Mouse (Mus musculus) lung, embryonic 15.5 days (tissue): ENCODE measurements around the gene B4galt2. TPM values are rescaled to one million over a fixed set of nuclear protein-coding genes. Genes with fewer than 3 reads are reported as not detected.

Experiments used
- ATAC-seq: fragments of 200-750 bp; cut with Nextera tagmentation; 2 replicates; pipeline ENCODE4 v1.8.0; 2017; ENCODE audit warnings: moderate number of reproducible peaks, borderline replicate concordance; ENCODE audit not compliant: low FRiP score, low TSS enrichment; ENCODE audit errors: extremely low read depth
- H3K27ac ChIP-seq: fragments of 300-500 bp; sonication (generic); 2 replicates; pipeline ENCODE4 v1.5.1; 2015; ENCODE audit warnings: moderate library complexity, mild to moderate bottlenecking, inconsistent platforms
- H3K27me3 ChIP-seq: fragments of 300-500 bp; sonication (generic); 2 replicates; pipeline ENCODE4 v1.6.1; 2015; ENCODE audit warnings: inconsistent platforms
- H3K36me3 ChIP-seq: fragments of 300-500 bp; sonication (generic); 2 replicates; pipeline ENCODE4 v1.6.1; 2015; ENCODE audit warnings: inconsistent platforms
- H3K4me1 ChIP-seq: fragments of 300-500 bp; sonication (generic); 2 replicates; pipeline ENCODE4 v1.6.1; 2015; ENCODE audit warnings: inconsistent platforms
- H3K4me2 ChIP-seq: fragments of 300-500 bp; sonication (generic); 2 replicates; pipeline ENCODE4 v1.6.1; 2015; ENCODE audit warnings: inconsistent platforms, mild to moderate bottlenecking, moderate library complexity
- H3K4me3 ChIP-seq: fragments of 300-500 bp; sonication (generic); 2 replicates; pipeline ENCODE4 v1.5.1; 2015; ENCODE audit warnings: mild to moderate bottlenecking, inconsistent platforms
- H3K9ac ChIP-seq: fragments of 300-500 bp; sonication (generic); 2 replicates; pipeline ENCODE4 v1.6.1; 2015; ENCODE audit warnings: inconsistent platforms
- H3K9me3 ChIP-seq: fragments of 300-500 bp; sonication (generic); 2 replicates; pipeline ENCODE4 v1.6.1; 2016; ENCODE audit warnings: inconsistent platforms
- WGBS: fragments of 180-500 bp; shearing (Covaris S2); methylation state at CpG from one replicate; pipeline ENCODE4 v1.1.7; 2015; 5-methylcytosine and 5-hydroxymethylcytosine counted together
- polyA plus RNA-seq: library from polyadenylated mRNA; unstranded; fragments of >200 nt; fragmentation: Nextera tagmentation; extraction: Ambion mirVana; gene quantifications from 2 replicates; pipeline ENCODE4 v1.2.1, GENCODE M21; 2015

Gene B4galt2
- polyA plus RNA-seq, 1 experiment from 2014 or later: 16.5 TPM

- Histone ChIP-seq H3K9ac (no peak overlapping the region), H3K9me3 (no peaks in the 10 kb centered on the region), H3K4me1 (peaks cover 9% of the 10 kb centered on the region; the same call in 1 of the 2 replicates), H3K4me3 (no peak overlapping the region), H3K36me3 (no peaks in the 10 kb centered on the region), H3K27ac (no peak overlapping the region), H3K4me2 (no peak overlapping the region), H3K27me3 (no peaks in the 10 kb centered on the region)
- no peak for ATAC-seq
- 87% methylated on average over 11 of the region's 11 CpGs for WGBS
Observed at GRCm38 (mm10) chr4:117845316-117845715, 38.0 kb downstream of the B4galt2 start.

DNA sequence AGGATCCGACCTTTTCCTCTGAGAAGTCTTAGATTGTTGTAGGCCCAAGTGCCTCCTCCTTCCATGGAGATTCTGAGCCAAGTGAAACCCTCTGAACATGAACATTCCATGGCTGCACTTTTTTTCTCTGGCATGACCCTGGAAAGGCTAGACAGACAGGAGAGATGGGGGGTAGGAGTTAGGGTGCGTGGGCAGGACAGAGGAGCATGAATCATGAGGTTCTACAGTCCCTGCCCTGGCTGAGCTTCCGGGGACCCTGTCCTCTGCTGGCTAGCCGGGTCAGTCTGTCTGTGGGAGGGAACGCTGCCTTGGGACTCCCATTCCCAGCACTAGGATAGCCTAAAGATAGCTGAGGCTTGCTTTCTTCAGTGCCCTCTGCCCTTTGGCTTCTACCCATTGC lies 38.8 kb downstream of the B4galt2 start:
- no peak for ATAC-seq
- Histone ChIP-seq H3K9me3 (no peaks in the 10 kb centered on the region), H3K36me3 (no peaks in the 10 kb centered on the region), H3K4me2 (no peak overlapping the region), H3K27me3 (no peaks in the 10 kb centered on the region), H3K4me3 (no peak overlapping the region), H3K4me1 (peaks cover 10% of the 10 kb centered on the region; the same call in 1 of the 2 replicates), H3K9ac (no peak overlapping the region), H3K27ac (no peak overlapping the region)
- WGBS: 80% methylated on average over 5 of the region's 5 CpGs

GRCm38 (mm10) chr4:117843101-117843500 lies 40.2 kb downstream of the B4galt2 start:
- Histone ChIP-seq H3K9me3 (no peaks in the 10 kb centered on the region), H3K9ac (no peak overlapping the region), H3K27ac (no peak overlapping the region), H3K36me3 (no peaks in the 10 kb centered on the region), H3K4me2 (no peak overlapping the region), H3K4me3 (no peak overlapping the region), H3K27me3 (no peaks in the 10 kb centered on the region), H3K4me1 (peaks cover 10% of the 10 kb centered on the region; the same call in 1 of the 2 replicates)
- WGBS: 85% methylated on average over 5 of the region's 5 CpGs
- no peak for ATAC-seq

- Histone ChIP-seq H3K36me3 (no peaks in the 10 kb centered on the region), H3K27me3 (no peaks in the 10 kb centered on the region), H3K4me1 (peaks cover 15% of the 10 kb centered on the region), H3K4me2 (no peak overlapping the region), H3K9me3 (no peaks in the 10 kb centered on the region), H3K9ac (no peak overlapping the region), H3K27ac (no peak overlapping the region), H3K4me3 (no peak overlapping the region)
- no peak for ATAC-seq
- WGBS: 72% methylated on average over 3 of the region's 3 CpGs
Observed at GRCm38 (mm10) chr4:117841566-117841965, 41.7 kb downstream of the B4galt2 start.

DNA sequence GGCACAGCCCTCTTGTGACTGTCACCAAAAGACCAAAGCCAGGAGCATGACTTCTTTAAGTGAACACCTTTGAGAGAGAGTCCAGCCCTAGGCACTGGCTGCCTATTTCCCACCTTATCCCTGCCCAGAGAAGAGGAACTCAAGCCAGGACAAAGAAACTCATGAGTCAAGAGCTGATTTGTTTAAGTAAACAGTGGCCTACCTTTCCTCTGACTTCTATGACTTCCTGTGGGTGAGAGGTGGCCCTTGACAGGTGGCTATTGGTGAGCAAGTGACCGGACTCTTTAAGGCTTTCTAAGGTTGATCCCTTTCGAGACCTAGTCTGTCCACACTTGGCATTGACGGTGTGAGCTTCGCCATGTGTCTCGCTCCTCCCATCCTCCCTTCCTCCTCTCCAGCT lies 42.5 kb downstream of the B4galt2 start:
- H3K36me3 ChIP-seq: no peaks in the 10 kb centered on the region
- H3K4me2 ChIP-seq: no peak overlapping the region
- 75% methylated on average over 5 of the region's 5 CpGs for WGBS
- H3K9me3 ChIP-seq: no peaks in the 10 kb centered on the region
- H3K9ac ChIP-seq: no peak overlapping the region
- H3K4me1 ChIP-seq: peaks cover 15% of the 10 kb centered on the region
- no peaks in the 10 kb centered on the region for H3K27me3 ChIP-seq
- H3K4me3 ChIP-seq: no peak overlapping the region
- no peak for ATAC-seq
- H3K27ac ChIP-seq: no peak overlapping the region

- Histone ChIP-seq H3K27ac (no peak overlapping the region), H3K36me3 (no peaks in the 10 kb centered on the region), H3K9me3 (no peaks in the 10 kb centered on the region), H3K4me3 (no peak overlapping the region), H3K27me3 (no peaks in the 10 kb centered on the region), H3K4me1 (peaks cover 21% of the 10 kb centered on the region), H3K4me2 (no peak overlapping the region), H3K9ac (no peak overlapping the region)
- ATAC-seq: no peak
- 77% methylated on average over 6 of the region's 6 CpGs for WGBS
Observed at GRCm38 (mm10) chr4:117839366-117839765, 43.9 kb downstream of the B4galt2 start.

- no peak for ATAC-seq
- H3K4me1 ChIP-seq: peaks cover 24% of the 10 kb centered on the region
- no peaks in the 10 kb centered on the region for H3K9me3 ChIP-seq
- no peaks in the 10 kb centered on the region for H3K36me3 ChIP-seq
- no peak overlapping the region for H3K27ac ChIP-seq
- no peaks in the 10 kb centered on the region for H3K27me3 ChIP-seq
- no peak overlapping the region for H3K4me2 ChIP-seq
- no peak overlapping the region for H3K4me3 ChIP-seq
- no peak overlapping the region for H3K9ac ChIP-seq
- WGBS: 57% methylated on average over 4 of the region's 4 CpGs
Observed at GRCm38 (mm10) chr4:117837271-117837670, 46.0 kb downstream of the B4galt2 start.

- Histone ChIP-seq H3K4me2 (peak overlapping the region; percentile 96), H3K4me1 (peaks cover 30% of the 10 kb centered on the region), H3K27me3 (no peaks in the 10 kb centered on the region), H3K9me3 (no peaks in the 10 kb centered on the region), H3K36me3 (no peaks in the 10 kb centered on the region), H3K4me3 (peak overlapping the region; percentile 73), H3K27ac (peak overlapping the region; percentile 86), H3K9ac (peak overlapping the region; percentile 76)
- ATAC-seq: peak; percentile 88
- 2% methylated on average over 46 of the region's 48 CpGs for WGBS
Observed at GRCm38 (mm10) chr4:117836204-117836767, 47.0 kb downstream of the B4galt2 start.

DNA sequence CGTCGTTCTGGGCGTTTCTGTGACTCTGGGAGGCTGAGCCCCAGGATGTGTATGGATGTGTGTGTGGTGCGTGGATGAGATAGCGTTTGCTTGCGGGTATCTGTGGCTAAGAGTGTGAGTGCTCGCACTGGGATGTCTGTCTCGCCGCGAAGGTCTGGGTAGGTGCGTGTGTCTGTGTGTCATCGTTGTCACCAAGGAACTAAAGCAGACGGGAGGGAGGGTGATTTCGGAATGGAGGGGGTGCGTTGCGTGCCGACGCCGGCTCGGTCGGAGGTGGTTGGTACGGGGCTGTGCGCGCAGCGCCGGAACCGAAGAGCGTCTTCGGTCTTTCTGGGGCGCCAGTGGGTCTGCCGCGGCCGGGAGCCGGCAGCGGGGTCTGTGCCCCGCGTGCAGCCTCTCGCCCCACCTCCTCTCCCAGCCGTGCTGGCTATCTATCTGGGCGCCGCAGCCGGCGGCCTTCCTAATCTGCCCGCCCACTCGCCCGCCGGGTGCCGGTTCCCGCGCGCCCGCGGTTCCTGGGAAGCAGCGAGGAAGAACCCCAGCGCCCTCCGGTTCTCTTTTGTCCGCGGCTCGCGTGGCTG lies 47.7 kb downstream of the B4galt2 start:
- H3K36me3 ChIP-seq: no peaks in the 10 kb centered on the region
- WGBS: under 1% methylated on average over 60 of the region's 60 CpGs
- peak; percentile 28 for ATAC-seq

GRCm38 (mm10) chr4:117834845-117835530 lies 48.3 kb downstream of the B4galt2 start:
- H3K27ac ChIP-seq: peak overlapping the region; percentile 86
- H3K4me1 ChIP-seq: peaks cover 32% of the 10 kb centered on the region
- no peaks in the 10 kb centered on the region for H3K36me3 ChIP-seq
- 2% methylated on average over 36 of the region's 36 CpGs for WGBS
- peak overlapping the region; percentile 76 for H3K9ac ChIP-seq
- peak; percentile 68 for ATAC-seq
- no peaks in the 10 kb centered on the region for H3K27me3 ChIP-seq
- peak overlapping the region; percentile 96 for H3K4me2 ChIP-seq
- H3K9me3 ChIP-seq: no peaks in the 10 kb centered on the region
- H3K4me3 ChIP-seq: peak overlapping the region; percentile 73

More for the DNA sequence above, 47.7 kb downstream of the B4galt2 start:
- Histone ChIP-seq H3K27ac (peak overlapping the region; percentile 86), H3K4me2 (peak overlapping the region; percentile 96), H3K9me3 (no peaks in the 10 kb centered on the region), H3K4me1 (peaks cover 30% of the 10 kb centered on the region), H3K4me3 (peak overlapping the region; percentile 73), H3K9ac (peak overlapping the region; percentile 76), H3K27me3 (no peaks in the 10 kb centered on the region)

DNA sequence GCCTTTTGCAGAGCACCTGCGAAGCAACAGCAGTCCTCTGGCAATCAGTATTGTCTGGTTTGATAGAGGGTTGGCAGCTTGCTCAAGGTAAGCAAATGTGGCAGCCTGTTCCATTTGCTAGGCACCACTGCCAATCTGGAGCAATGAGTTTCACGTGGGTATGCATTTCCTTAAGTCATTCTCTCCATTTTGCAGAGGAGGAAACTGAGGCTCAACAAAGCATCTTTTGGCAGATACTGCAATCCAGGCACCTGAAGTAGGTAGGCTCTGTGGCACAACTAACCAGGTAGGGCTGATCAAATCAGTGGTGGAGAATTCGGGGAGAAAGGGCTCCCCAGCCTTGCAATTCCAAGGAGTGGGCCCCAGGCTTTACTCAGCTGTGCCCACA lies 48.8 kb downstream of the B4galt2 start, which contains the start of gene Slc6a9:
TSS of gene Slc6a9 (plus strand) at position 50 of the 388 bp plus-strand sequence.
- ATAC-seq: no peak
- Histone ChIP-seq H3K36me3 (no peaks in the 10 kb centered on the region), H3K9ac (peak within 1 kb of the TSS; percentile 76), H3K27me3 (no peaks in the 10 kb centered on the region), H3K4me2 (peak within 1 kb of the TSS; percentile 96), H3K9me3 (no peaks in the 10 kb centered on the region), H3K4me1 (peaks cover 37% of the 10 kb centered on the region), H3K4me3 (peak within 1 kb of the TSS; percentile 73), H3K27ac (peak within 1 kb of the TSS; percentile 86)
- WGBS: 17% methylated on average over 3 of the region's 3 CpGs
